Mouse (Mus musculus): Measurements from ENCODE around the gene Nudt10. TPM values are rescaled to one million over a fixed set of nuclear protein-coding genes. Genes with fewer than 3 reads are reported as not detected.
A peak's percentile ranks its signal among the peaks of the same experiment; 100 is the strongest.

The Nudt10 gene
- total RNA-seq (2021), result 1 to 10 TPM; 4.5 to 6.9 TPM
- long read RNA-seq, experiment 1, transcript Nudt10-201 (2 exons, 1,775 nt), result major isoform, 10 of 13 reads
- long read RNA-seq, experiment 1, partial matches to known transcripts, result 2 of 13 reads
- long read RNA-seq, experiment 1, other reads (novel, unspliced or antisense), result 1 of 13 reads
- long read RNA-seq, experiment 2, partial matches to known transcripts, result 1 of 4 reads
- long read RNA-seq, experiment 2, other reads (novel, unspliced or antisense), result 0 of 4 reads

DNA sequence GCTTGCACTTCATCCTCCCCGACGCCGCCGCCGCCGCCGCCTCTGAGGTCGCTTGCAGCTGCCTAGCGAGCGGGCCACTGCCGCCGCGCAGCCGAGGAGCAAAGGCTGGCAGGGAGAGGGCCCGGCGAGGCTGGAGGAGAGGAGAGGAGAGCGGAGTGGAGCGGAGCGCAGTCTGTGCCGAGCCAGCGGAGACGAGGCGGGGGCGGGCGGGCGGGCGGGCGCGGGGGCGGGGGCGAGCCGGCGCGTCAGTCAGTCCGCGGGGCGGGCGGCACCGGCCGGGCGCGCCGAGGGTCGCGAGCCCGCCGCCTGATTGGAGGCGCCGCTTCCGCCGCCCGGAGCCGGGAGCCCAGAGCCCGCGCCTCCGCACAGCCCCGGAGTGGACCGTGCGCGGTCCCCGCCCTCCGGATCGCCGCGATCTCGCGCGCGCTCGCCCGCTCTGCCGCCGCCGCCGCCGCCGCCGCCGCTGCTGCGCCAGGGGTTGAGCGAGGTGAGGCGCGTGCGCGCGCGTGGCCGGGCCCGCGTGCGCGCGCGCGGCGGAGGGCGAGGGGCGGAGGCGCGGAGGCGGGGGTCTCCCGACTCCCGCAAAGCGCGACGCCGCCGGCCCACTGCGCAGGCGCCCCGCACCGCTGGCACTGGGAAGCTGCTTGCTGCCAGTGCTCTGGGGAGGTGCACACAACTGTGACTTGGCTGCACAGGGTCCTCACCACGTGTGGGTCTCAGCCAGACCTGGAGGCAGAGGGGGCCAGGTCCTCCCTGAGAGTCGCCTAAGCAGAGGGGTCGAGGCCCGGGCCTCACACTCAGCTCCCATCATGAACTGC, at the start of gene Nudt10:
TSS of gene Nudt10 (minus strand) at position 193 of the 818 bp plus-strand sequence.
- peak; percentile 1 to 13 for DNase-seq

DNA sequence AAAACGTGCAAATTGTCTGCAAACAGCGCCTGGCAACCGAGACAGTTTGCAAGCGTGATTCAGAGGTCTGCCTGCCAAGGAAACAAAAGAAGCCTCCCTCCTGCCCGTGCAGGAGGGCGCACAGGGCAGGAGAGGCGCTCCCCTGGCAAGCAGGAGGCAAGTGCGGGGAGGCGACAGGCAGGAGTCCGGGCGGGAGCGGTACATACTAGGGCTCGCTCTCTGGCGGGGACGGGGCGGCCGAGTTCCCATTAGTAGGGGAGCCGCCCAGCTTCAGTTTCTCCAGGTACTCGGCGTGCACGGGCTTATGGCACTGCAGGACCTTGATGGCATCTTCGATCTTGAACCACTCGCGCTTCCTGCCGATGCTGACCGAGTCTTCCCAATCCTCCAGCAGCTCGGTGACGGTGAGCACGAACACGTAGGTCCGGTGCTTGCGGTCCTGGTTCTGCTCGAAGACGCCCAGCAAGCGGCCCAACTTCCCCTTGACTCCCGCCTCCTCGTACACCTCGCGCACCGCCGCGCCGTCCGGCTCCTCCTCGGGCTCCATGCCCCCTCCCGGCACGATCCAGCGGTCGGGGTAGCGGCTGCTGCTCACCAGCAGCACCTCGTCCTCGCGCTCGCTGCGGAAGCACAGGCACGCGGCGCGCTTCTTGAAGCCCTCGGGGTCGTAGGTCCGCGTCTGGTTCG, 536 bp downstream of the Nudt10 start:
- peak in 1 of 2 experiments; percentile 1 for DNase-seq

DNA sequence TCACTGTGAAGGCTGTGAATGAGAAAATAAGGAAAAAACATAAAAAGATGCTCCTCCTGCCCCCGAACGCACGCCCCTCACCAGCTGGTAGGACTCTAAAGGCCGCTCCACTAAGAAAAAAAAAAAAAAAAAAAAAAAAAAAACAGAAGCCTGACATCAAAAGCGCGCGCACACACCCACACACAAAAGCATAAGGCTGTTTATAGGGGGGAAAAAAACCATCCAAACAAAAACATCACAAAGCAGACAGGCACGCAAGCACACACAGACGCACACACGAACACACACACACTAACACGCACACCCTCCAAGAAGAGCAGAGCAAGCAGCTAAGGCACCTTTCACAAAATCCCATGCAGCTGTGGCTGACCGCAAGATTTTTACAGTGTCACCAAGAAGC, 1.1 kb downstream of the Nudt10 start:
- no peak for DNase-seq

Other genes starting within 250 kb of the Nudt10 start
- gene Nudt11, start 125.6 kb downstream of the Nudt10 start, total RNA-seq (2021), result 10 to 100 TPM in 1 of 2 experiments, 1 to 10 TPM in 1; 4.9 to 23.4 TPM
- not detected for gene AU022751, start 89.6 kb downstream of the Nudt10 start, total RNA-seq (2021)
- gene Bmp15, start 147.7 kb upstream of the Nudt10 start, total RNA-seq (2021), result under 1 TPM; 0.26 to 0.36 TPM
- gene Shroom4, start 226.8 kb upstream of the Nudt10 start, total RNA-seq (2021), result 10 to 100 TPM; 15.0 to 25.1 TPM